9 mouse cellular contexts compared by ENCODE assay signal in the genomic region with DNA sequence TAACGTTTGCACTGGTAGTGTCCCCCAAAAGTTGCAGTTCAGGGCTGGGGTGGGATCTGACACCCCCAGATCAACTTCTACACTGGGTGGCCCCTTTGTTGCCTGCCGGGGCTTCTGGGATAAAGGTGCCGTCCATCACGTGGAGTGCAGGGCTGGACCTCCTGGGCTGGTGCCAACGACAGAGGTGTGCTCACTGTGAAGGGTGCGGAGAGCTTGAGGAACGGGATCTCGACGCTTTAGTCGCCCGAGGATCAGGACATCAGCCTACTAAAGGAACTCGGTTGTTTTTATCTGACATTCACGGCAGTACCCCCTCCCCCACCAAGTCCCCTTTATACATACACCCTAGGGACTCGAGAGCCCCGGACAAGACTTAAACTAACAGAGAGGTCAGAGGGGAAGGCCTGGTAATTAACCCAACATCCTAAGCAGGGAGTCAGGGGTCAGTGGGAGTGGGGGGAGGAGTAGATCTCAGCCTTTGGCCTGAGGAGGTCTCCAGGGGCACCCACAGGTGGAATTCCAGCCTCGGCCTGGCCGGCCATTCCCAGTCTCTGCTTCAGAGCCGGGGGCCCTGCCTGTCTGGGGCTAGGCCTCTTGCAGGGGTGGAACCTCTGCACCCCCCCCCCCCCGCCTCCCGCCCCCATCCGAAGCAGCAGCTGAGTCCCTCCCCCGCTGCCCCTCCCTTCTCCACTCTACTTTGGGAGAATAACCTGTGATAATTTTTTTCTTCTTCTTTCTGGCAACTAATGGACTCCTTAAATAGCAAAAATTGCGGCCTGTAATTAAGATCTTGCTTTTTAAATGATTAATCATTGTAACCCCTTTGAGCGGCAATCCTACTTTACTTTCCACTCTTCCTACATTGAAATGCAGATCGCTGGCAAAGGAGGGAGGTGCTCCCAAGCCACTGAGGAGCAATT. TPM values are rescaled to one million over a fixed set of nuclear protein-coding genes. Genes with fewer than 3 reads are reported as not detected.
DNase-seq lines count a peak whose midpoint lies in the region; ATAC-seq and TF ChIP-seq lines count a peak whose summit lies in the region.
"Had no signal": no experiment of that assay in that cellular context is flagged by ENCODE, and none has a peak within 500 bp of the region (broad histone marks: within the 10 kb centered on the region; RNA-seq: fewer than 3 reads in every experiment).

No protein-coding gene starts in this region.

- no peak for DNase-seq in heart, postnatal 14 days
- peak; percentile 96 for DNase-seq in brain, embryonic 14.5 days (ENCODE audit: low read depth)
- peak; percentile 93 for DNase-seq in midbrain, embryonic 11.5 days (ENCODE audit: low spot score, missing footprints)
- DNase-seq in frontal cortex, postnatal 14 days (ENCODE audit: low spot score in 2 of 2): no peak
- DNase-seq in ovary, postnatal 14 days (ENCODE audit: low spot score): no peak
- no peak for DNase-seq in adrenal gland, postnatal 36 days

- H3K27ac ChIP-seq in heart, embryonic 13.5 days (replicated peaks): no peak overlapping the region
- peak overlapping the region; percentile 94 for H3K27ac ChIP-seq in hindbrain, embryonic 12.5 days
- H3K27ac ChIP-seq in midbrain, embryonic 11.5 days (ENCODE audit: low read depth, low read length): peak overlapping the region; percentile 77

- TF ChIP-seq POLR2A in brain, embryonic 14.5 days (IDR thresholded peaks at IDR 0.05; ENCODE audit: borderline replicate concordance, extremely low read depth, insufficient read depth, insufficient read length, poor library complexity, severe bottlenecking): no peak; the same call in 1 of the 2 replicates

- ATAC-seq in heart, embryonic 13.5 days (ENCODE audit: extremely low read depth, insufficient number of reproducible peaks, low FRiP score, low TSS enrichment): no peak
- ATAC-seq in hindbrain, embryonic 12.5 days (ENCODE audit: low FRiP score): peak; percentile 50
- peak; percentile 52 for ATAC-seq in midbrain, embryonic 11.5 days (ENCODE audit: low FRiP score)

- intact Hi-C loops in heart, postnatal 14 days (cut with DNase I): no loop called here

- peaks cover 24% of the 10 kb centered on the region for H3K4me1 ChIP-seq in heart, embryonic 13.5 days
- peaks cover 48% of the 10 kb centered on the region for H3K4me1 ChIP-seq in hindbrain, embryonic 12.5 days
- H3K4me1 ChIP-seq in midbrain, embryonic 11.5 days (ENCODE audit: control insufficient read depth, insufficient read depth, low read length): peaks cover 27% of the 10 kb centered on the region

- 6% methylated on average over 25 of the region's 25 CpGs for WGBS in heart, embryonic 13.5 days
- WGBS in hindbrain, embryonic 12.5 days: under 1% methylated on average over 23 of the region's 25 CpGs
- WGBS in midbrain, embryonic 11.5 days: 2% methylated on average over 24 of the region's 25 CpGs

- no peaks in the 10 kb centered on the region for H3K36me3 ChIP-seq in heart, embryonic 13.5 days
- H3K36me3 ChIP-seq in hindbrain, embryonic 12.5 days: no peaks in the 10 kb centered on the region
- H3K36me3 ChIP-seq in midbrain, embryonic 11.5 days (ENCODE audit: control insufficient read depth, insufficient read depth, low read length): no peaks in the 10 kb centered on the region

- H3K4me3 ChIP-seq in heart, embryonic 13.5 days: peak overlapping the region; percentile 40
- H3K4me3 ChIP-seq in hindbrain, embryonic 12.5 days: peak overlapping the region; percentile 23
- H3K4me3 ChIP-seq in midbrain, embryonic 11.5 days (ENCODE audit: low read depth, low read length): peak overlapping the region; percentile 13; the same call in 1 of the 2 replicates

- peak overlapping the region; percentile 69 for H3K4me2 ChIP-seq in heart, embryonic 13.5 days
- H3K4me2 ChIP-seq in hindbrain, embryonic 12.5 days (replicated peaks): peak overlapping the region; percentile 52
- H3K4me2 ChIP-seq in midbrain, embryonic 11.5 days: peak overlapping the region; percentile 44

- H3K9ac ChIP-seq in heart, embryonic 13.5 days: peak overlapping the region; percentile 65
- H3K9ac ChIP-seq in hindbrain, embryonic 12.5 days: peak overlapping the region; percentile 59
- H3K9ac ChIP-seq in midbrain, embryonic 11.5 days (ENCODE audit: low read length): peak overlapping the region; percentile 60

- no peaks in the 10 kb centered on the region for H3K9me3 ChIP-seq in heart, embryonic 13.5 days
- H3K9me3 ChIP-seq in hindbrain, embryonic 12.5 days (replicated peaks): no peaks in the 10 kb centered on the region
- H3K9me3 ChIP-seq in midbrain, embryonic 11.5 days (ENCODE audit: control insufficient read depth, low read length): no peaks in the 10 kb centered on the region

- peaks cover 100% of the 10 kb centered on the region for H3K27me3 ChIP-seq in heart, embryonic 13.5 days (replicated peaks)
- peaks cover 65% of the 10 kb centered on the region for H3K27me3 ChIP-seq in hindbrain, embryonic 12.5 days
- peaks cover 25% of the 10 kb centered on the region for H3K27me3 ChIP-seq in midbrain, embryonic 11.5 days (ENCODE audit: control insufficient read depth, insufficient read depth, low read length)

- TF ChIP-seq CTCF in brain, embryonic 14.5 days (IDR thresholded peaks at IDR 0.05; ENCODE audit: borderline replicate concordance, extremely low read depth, insufficient read depth, insufficient read length): no peak

RNA-seq across cellular contexts. Expression of a gene that starts 39.3 kb away (rescaled TPM):
- 0.25 TPM in 1 of 2 replicates, not detected in the other for polyA plus RNA-seq in heart, embryonic 13.5 days (2015; fragmentation: Nextera tagmentation; extraction: Ambion mirVana)
- total RNA-seq in heart, postnatal 14 days (2021): not detected
- polyA plus RNA-seq in brain, embryonic 14.5 days (2012; rRNA removed): 1.6 and 3.0 TPM in 2 replicates
- 1.4 and 2.3 TPM in 2 replicates for polyA plus RNA-seq in hindbrain, embryonic 12.5 days (2016; fragmentation: Nextera tagmentation; extraction: Ambion mirVana)
- 0.41 and 0.75 TPM in 2 replicates for polyA plus RNA-seq in midbrain, embryonic 11.5 days (2014; fragmentation: Nextera tagmentation; extraction: Ambion mirVana)
- total RNA-seq in adrenal gland, postnatal 36 days (2021): 10 to 100 TPM; 16.5 to 56.2 TPM
- polyA plus RNA-seq: CD4-positive, CD25-positive, alpha-beta regulatory T cell, adult 4 months had no signal

Comparison
In these comparisons a context has a peak if more than half of its experiments do, and no peak if none do; other contexts are left out.
1. DNase-seq: peak in brain, embryonic 14.5 days (single experiment) and midbrain, embryonic 11.5 days (single experiment); none in heart, postnatal 14 days (0 of 2), frontal cortex, postnatal 14 days (0 of 2), ovary, postnatal 14 days (single experiment) and adrenal gland, postnatal 36 days (0 of 2).
2. Peak in every context shown above with its lines, with median percentiles within 50 percentile points of each other: H3K4me2 ChIP-seq, H3K4me3 ChIP-seq and H3K9ac ChIP-seq.